Mouse (Mus musculus) thymus, postnatal 0 days (tissue): Measurements from ENCODE around the gene Ulk3. TPM values are rescaled to one million over a fixed set of nuclear protein-coding genes. Genes with fewer than 3 reads are reported as not detected.

Experiments used
- DNase-seq: peaks from one replicate; pipeline ENCODE4 v3.0.0-alpha.2; 2015; ENCODE audit warnings: low spot score
- polyA plus RNA-seq: library from polyadenylated mRNA; unstranded; fragments of >200 nt; fragmentation: Nextera tagmentation; extraction: Ambion mirVana; gene quantifications from 2 replicates; pipeline ENCODE4 v1.2.1, GENCODE M21; 2015

The Ulk3 gene
- polyA plus RNA-seq: 11.1 and 13.9 TPM in 2 replicates

- peak; percentile 88 for DNase-seq
These were observed at the start of gene Ulk3 for GRCm38 (mm10) chr9:57589224-57590126. Gene Ulk3 (plus strand): TSS chr9:57589452.

- DNase-seq: no peak
These were observed 49.7 kb upstream of the Ulk3 start for GRCm38 (mm10) chr9:57539550-57539949.

- peak; percentile 52 for DNase-seq
These were observed 47.9 kb upstream of the Ulk3 start for GRCm38 (mm10) chr9:57541312-57541711.

- DNase-seq: no peak
These were observed 45.3 kb upstream of the Ulk3 start for GRCm38 (mm10) chr9:57543951-57544350.

- no peak for DNase-seq
These were observed 42.0 kb upstream of the Ulk3 start for GRCm38 (mm10) chr9:57547287-57547686.

- no peak for DNase-seq
These were observed 41.4 kb upstream of the Ulk3 start for GRCm38 (mm10) chr9:57547869-57548268.

- DNase-seq: no peak
These were observed 40.1 kb upstream of the Ulk3 start for GRCm38 (mm10) chr9:57549186-57549585.

- no peak for DNase-seq
These were observed 39.0 kb upstream of the Ulk3 start for GRCm38 (mm10) chr9:57550126-57550862.

- DNase-seq: peak; percentile 55
These were observed 36.9 kb upstream of the Ulk3 start, which contains the start of gene Mpi for GRCm38 (mm10) chr9:57552139-57552887. Gene Mpi (minus strand): TSS chr9:57552763.

GRCm38 (mm10) chr9:57553119-57553518 lies 36.1 kb upstream of the Ulk3 start:
- no peak for DNase-seq

GRCm38 (mm10) chr9:57554753-57555152 lies 34.5 kb upstream of the Ulk3 start:
- no peak for DNase-seq

- no peak for DNase-seq
These were observed 32.0 kb upstream of the Ulk3 start for GRCm38 (mm10) chr9:57557215-57557614.

GRCm38 (mm10) chr9:57558625-57559024 lies 30.6 kb upstream of the Ulk3 start:
- DNase-seq: no peak

- DNase-seq: no peak
These were observed 29.7 kb upstream of the Ulk3 start for GRCm38 (mm10) chr9:57559568-57559967.

GRCm38 (mm10) chr9:57560263-57560662 lies 29.0 kb upstream of the Ulk3 start:
- DNase-seq: no peak

GRCm38 (mm10) chr9:57560861-57561710 lies 28.2 kb upstream of the Ulk3 start, which contains the start of gene Scamp2:
Gene Scamp2 (plus strand): TSS chr9:57560943.
- DNase-seq: peak; percentile 89

- peak; percentile 30 for DNase-seq
These were observed 27.5 kb upstream of the Ulk3 start for GRCm38 (mm10) chr9:57561711-57562099.

- DNase-seq: no peak
These were observed 26.3 kb upstream of the Ulk3 start for GRCm38 (mm10) chr9:57562896-57563372.

GRCm38 (mm10) chr9:57564609-57565008 lies 24.6 kb upstream of the Ulk3 start:
- no peak for DNase-seq

- no peak for DNase-seq
These were observed 23.5 kb upstream of the Ulk3 start for GRCm38 (mm10) chr9:57565741-57566221.
